Mouse (Mus musculus) gonadal fat pad, adult 2 months (tissue): ENCODE data around the gene Spint2. TPM values are rescaled to one million over a fixed set of nuclear protein-coding genes. Genes with fewer than 3 reads are reported as not detected.
"Not testable (repeated sequence)": the region's sequence is repeated elsewhere in the genome, so short reads cannot be mapped to it uniquely, and the experiment has no call there.

Experiments used
- DNase-seq: peaks from one replicate; pipeline ENCODE4 v3.0.0-alpha.2; 2012; ENCODE audit warnings: low read depth
- polyA plus RNA-seq: library from polyadenylated mRNA; depleted of rRNA; stranded (reverse); fragments of >200 nt; gene quantifications from 2 replicates; pipeline ENCODE4 v1.2.3, GENCODE M21; 2012

Spint2 gene
- polyA plus RNA-seq, 1 experiment: 453 TPM

GRCm38 (mm10) chr7:29238019-29238967, 43.4 kb downstream of the Spint2 start, which contains the start of gene Yif1b:
Yif1b (plus strand) TSS chr7:29238329.
- peak; percentile 91 for DNase-seq

GRCm38 (mm10) chr7:29237596-29237995, 44.1 kb downstream of the Spint2 start:
- DNase-seq: not testable (repeated sequence)

GRCm38 (mm10) chr7:29236593-29236992, 45.1 kb downstream of the Spint2 start:
- DNase-seq: no peak

- DNase-seq: no peak
These were observed 47.1 kb downstream of the Spint2 start for GRCm38 (mm10) chr7:29234661-29235060.

- no peak for DNase-seq
These were observed 48.0 kb downstream of the Spint2 start for GRCm38 (mm10) chr7:29233745-29234144.

GRCm38 (mm10) chr7:29232247-29233013, 49.3 kb downstream of the Spint2 start, which contains the start of gene Kcnk6:
Kcnk6 (minus strand) TSS chr7:29232515.
- DNase-seq: no peak

GRCm38 (mm10) chr7:29231517-29231916, 50.2 kb downstream of the Spint2 start:
- DNase-seq: no peak

- no peak for DNase-seq
These were observed 51.2 kb downstream of the Spint2 start for GRCm38 (mm10) chr7:29230560-29230959.

- no peak for DNase-seq
These were observed 53.5 kb downstream of the Spint2 start for GRCm38 (mm10) chr7:29228202-29228601.

- DNase-seq: no peak
These were observed 56.2 kb downstream of the Spint2 start for GRCm38 (mm10) chr7:29225520-29225919.

- DNase-seq: no peak
These were observed 56.8 kb downstream of the Spint2 start for GRCm38 (mm10) chr7:29224756-29225394.

GRCm38 (mm10) chr7:29214846-29215245, 66.9 kb downstream of the Spint2 start:
- DNase-seq: no peak

GRCm38 (mm10) chr7:29214236-29214635, 67.5 kb downstream of the Spint2 start:
- DNase-seq: no peak

GRCm38 (mm10) chr7:29213675-29214082, 68.0 kb downstream of the Spint2 start, which contains the start of gene Catsperg1:
Catsperg1 (minus strand) TSS chr7:29214035.
- no peak for DNase-seq

- not testable (repeated sequence) for DNase-seq
These were observed 68.7 kb downstream of the Spint2 start for GRCm38 (mm10) chr7:29212775-29213560.

- peak; percentile 19 for DNase-seq
These were observed 69.4 kb downstream of the Spint2 start for GRCm38 (mm10) chr7:29212199-29212765.

- DNase-seq: peak; percentile 99
These were observed 70.1 kb downstream of the Spint2 start for GRCm38 (mm10) chr7:29211415-29212198.

- DNase-seq: not testable (repeated sequence)
These were observed 70.7 kb downstream of the Spint2 start for GRCm38 (mm10) chr7:29211013-29211412.
